Mouse (Mus musculus): ENCODE data around the gene Tbxas1.

Tbxas1 gene

DNA sequence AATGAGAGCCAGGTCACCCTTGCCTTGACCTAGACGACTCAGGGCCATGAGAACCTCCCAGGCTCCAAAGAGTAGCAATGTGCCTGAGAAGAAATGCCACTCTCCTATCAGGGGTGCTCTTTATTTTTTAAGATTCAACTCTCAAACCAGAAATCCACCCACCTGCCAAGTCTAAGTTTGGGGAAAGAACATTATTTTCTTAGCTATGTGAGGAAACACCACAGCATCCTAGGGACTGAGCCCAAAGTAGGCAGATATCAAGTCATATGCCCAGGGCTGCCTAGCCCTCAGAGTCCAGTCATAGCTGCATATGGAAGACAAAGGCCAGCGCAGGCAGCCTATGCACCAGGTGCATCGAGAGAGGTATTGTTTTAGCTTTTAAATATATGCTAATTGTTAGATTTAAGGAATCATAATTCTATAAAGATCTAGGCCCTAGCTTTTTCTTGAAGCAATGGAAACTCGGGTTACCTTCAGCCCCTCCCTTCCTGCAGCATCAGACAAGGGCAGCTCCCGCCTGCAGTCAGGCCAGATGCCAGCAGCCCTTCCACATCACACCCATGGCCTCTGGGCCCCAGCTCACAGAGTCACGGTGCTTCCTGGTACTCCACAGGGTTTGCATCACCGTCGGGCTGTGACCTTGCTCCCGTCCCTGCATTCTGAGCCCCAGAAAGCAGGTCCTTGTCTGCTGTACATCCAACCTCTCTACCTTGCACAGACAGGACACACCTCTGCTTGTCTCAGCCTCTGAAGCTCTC lies 176.8 kb downstream of the Tbxas1 start:
- no peak for DNase-seq (ENCODE audit: low spot score in 2 of 2)

GRCm38 (mm10) chr6:39052636-39053035 lies 177.4 kb downstream of the Tbxas1 start:
- no peak for DNase-seq (ENCODE audit: low spot score in 2 of 2)

- DNase-seq (ENCODE audit: low spot score in 2 of 2): no peak
Measured at GRCm38 (mm10) chr6:39054206-39054864, 179.1 kb downstream of the Tbxas1 start.

DNA sequence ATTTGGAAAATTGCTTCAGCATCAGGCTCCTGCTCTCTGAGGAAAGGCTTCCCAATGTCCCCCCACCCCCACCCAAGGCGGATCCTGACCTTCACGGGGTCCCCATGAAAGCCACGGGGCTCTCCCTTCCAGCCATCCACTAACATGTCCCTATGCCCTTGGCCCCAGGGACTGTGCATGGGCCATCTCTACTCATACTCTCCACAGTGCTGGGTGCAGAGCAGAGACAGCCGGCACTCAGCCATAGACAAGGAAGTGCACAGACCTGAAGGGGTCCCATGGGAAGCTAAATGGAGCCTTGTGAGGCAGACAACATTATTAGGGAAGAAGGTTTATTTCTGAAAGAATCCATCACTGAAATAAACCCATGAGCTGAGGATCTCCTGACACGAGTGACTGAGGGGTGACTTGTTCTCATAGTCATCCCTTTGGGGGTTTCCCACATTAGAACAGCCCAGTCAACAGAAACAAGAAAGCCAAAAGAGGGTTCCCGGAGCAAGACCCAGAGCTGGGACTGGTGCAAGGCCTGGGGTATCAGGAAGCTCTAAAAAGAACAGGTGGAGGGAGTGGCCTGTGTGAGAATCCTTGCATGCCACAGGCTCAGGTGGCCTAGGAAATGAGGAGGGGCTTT lies 179.8 kb downstream of the Tbxas1 start:
- DNase-seq (ENCODE audit: low spot score in 2 of 2): no peak

GRCm38 (mm10) chr6:39055831-39056261 lies 180.6 kb downstream of the Tbxas1 start:
- DNase-seq (ENCODE audit: low spot score in 2 of 2): no peak

GRCm38 (mm10) chr6:39057161-39057560 lies 182.0 kb downstream of the Tbxas1 start:
- no peak for DNase-seq (ENCODE audit: low spot score in 2 of 2)

DNA sequence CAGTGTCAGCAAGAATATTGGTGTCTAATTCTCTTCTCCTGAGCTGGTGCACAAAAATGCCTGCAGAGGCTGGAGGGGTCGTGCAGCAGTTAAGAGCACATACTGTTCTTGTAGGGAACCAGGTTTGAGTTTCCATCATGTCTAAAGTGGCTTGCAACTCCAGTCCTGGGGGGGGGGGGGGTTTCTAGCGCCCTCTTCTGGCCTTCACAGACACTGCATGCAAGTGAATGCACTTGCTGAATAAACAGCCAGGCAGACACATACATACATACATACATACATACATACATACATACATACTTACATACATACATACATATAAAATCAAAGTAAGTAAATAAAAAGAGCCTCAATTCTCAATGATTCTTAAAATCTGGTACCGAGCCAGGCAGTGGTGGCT lies 183.2 kb downstream of the Tbxas1 start:
- no peak for DNase-seq (ENCODE audit: low spot score in 2 of 2)

DNA sequence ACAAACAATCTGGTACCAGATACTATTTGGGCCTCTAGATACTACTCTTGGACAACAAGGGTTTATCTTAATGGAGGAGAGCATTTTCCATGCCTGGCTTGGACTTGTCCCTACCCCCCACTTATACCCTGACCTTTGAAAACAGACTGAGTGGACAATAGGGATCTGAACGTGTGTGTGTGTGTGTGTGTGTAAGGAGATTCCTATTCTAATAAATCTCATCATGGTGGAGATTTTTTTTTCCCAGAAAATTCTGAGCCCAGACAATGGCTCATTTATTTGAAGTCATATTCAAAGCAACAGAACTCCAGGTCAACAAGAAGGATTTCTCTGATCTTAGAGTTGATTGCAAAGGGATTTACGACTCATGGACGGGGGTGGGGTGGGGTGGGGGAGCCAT lies 183.7 kb downstream of the Tbxas1 start:
- DNase-seq (ENCODE audit: low spot score in 2 of 2): no peak

GRCm38 (mm10) chr6:39059547-39060497 lies 184.6 kb downstream of the Tbxas1 start:
- DNase-seq (ENCODE audit: low spot score in 2 of 2): no peak

DNA sequence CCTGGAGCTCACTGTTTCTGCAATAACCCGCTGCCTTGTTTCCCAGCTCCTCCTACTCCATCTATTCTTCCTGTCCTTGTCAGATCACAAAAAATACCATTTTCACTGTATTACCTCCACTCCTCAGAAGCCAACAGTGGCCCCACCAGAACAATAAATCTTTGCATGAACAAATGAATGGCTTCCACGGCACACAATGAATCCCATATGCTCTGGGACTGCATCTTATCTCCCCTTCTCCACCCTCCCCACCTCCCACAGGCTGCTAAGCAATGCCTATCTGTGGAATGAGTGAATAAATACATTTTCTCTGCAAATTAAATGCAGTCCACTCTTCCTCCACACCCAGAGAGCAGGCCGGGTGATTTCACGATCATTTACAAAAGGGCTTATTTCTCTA lies 186.0 kb downstream of the Tbxas1 start:
- no peak for DNase-seq (ENCODE audit: low spot score in 2 of 2)

DNA sequence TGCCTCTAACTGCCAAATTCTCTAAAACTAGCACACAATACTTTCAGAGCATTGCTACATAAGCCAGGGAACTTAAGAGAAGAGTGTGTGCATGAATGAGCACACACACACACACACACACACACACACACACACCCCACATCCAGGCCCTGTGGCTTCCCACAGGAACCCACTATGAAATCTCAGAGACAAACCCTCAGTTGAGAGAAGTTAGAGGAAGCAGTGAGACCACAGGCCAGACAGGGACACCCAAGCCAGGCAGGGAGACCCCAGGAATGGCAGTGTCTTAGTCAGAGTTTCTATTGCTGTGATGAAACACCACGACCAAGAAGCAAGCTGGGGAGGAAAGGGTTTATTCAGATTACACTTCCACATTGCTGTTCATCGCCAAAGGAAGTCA lies 188.3 kb downstream of the Tbxas1 start:
- no peak for DNase-seq (ENCODE audit: low spot score in 2 of 2)

DNA sequence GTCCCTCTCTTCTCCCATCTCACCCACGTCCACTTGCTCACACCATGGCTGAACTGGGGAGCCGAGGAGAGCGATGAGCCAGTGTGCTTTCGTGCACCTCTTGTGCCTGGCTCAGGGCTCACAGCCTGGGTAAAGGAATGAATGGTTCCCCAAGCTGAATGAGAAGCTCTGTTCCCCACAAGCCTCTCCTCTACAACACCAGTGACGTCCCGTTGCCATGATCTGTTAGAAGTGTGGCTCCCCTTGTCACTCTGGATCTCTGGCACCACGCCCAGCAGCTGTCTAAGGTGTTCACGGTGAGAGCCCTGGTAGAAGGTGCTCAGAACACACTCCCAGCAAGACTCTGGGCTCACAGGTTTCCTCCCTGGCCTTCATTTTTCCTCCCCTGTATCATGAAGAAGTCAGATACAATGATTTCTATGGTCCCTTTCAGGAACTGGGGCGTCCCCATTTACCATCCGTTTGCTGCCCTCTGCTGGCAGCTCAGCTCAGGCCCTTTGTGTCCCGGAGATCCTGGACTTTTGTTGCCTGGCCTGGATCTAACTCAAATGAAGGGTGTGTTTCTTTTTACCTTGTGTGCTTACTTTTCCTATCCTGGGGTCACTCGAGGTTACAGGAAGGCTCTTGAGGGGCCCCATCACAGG lies 191.9 kb downstream of the Tbxas1 start:
- peak; percentile 9 to 39 for DNase-seq (ENCODE audit: low spot score in 2 of 2)

DNA sequence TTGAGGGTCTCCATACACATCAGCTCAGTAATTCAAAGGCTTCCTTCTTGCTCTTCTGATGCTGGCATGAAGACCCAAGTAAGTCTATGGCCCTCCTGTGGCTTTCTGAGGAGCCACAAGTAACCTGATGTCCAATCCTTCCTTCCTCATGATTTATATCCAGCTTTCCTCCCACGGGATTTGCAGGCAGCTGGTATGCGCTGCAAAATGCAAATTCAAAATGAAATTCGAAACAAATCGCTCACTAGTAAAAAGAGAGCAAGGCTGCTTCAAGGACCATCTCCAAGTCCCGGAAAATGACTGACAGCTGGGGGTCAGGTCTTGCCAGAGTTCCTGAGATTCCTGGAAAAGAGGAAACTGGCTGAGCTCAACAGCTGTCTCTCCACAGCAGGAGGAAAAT lies 197.5 kb downstream of the Tbxas1 start:
- DNase-seq (ENCODE audit: low spot score in 2 of 2): no peak

DNA sequence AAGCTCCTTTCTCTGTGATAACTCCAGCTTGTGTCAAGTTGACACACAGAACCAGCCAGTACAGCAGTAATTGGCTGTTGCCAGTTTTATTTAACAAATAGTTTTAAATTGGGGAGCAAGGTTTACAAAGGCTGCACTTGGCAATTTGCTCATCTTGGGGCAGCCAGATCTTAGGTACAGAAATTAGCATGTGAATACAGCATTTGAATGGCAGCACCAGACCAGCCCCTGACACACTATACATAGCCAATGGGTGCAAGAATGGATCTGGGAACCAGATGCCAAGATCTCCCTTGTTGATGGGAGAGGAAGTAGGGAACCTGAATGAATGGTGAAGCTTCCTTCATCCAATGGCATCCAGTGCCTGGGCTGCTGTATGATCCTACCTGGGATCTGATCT lies 199.0 kb downstream of the Tbxas1 start:
- no peak for DNase-seq (ENCODE audit: low spot score in 2 of 2)

- no peak for DNase-seq (ENCODE audit: low spot score in 2 of 2)
Measured at GRCm38 (mm10) chr6:39076498-39076897, 201.3 kb downstream of the Tbxas1 start.

DNA sequence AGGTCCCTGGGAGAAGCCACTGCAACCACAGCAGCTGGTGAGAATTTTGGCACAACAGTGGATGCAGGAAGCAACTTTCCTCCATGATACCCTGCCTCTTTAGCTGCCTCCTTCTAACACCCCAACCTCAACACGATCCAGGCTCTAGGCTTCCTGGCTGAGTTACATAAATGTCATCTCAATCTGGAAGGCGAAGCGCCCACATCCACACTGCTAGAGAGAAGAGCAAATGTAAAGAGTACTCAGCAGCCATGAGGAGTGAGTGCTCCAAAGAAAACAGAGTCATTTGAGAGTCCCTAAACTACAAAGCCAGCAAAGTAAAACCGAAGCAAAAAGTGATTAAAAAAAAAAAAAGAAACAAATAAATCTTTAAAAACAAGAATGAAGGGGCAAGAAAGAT lies 229.4 kb downstream of the Tbxas1 start:
- no peak for DNase-seq (ENCODE audit: low spot score in 2 of 2)

DNA sequence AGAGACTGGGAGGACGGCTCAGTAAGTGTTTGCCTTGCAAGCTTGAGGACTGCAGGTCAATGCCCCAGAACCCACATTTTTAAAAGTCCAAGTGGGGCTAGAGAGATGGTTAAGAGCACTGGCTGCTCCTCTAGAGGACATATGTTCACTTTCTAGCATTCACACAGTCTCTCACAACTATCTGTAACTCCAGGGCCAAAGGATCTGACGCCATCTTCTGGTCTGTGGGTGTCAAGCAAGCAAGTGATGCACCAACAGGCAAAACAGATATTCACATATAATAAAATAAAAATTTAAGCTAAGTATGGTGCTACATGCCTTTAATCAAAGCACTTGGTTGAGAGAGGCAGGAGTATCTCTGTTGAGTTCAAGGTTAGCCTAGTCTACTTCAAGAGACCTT lies 231.6 kb downstream of the Tbxas1 start:
- no peak for DNase-seq (ENCODE audit: low spot score in 2 of 2)

DNA sequence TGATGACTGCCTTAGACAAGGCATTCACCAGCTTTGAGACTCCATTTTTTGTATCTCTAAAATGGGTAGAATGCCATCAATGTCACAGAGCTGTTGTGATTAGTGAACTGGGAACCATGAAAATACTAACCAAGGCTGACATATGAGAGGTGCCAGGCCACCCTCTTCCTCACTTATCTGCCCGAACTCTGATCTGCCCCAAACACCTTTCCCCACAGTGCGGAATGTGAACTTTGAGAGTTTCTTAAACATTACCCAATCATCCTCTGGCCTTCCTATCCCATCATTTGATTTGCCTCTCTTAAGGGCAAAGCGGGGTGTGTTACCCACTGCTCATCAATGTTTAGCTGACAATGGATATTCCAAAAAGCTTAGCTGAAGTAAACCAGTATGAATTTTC lies 237.5 kb downstream of the Tbxas1 start:
- DNase-seq (ENCODE audit: low spot score in 2 of 2): no peak

DNA sequence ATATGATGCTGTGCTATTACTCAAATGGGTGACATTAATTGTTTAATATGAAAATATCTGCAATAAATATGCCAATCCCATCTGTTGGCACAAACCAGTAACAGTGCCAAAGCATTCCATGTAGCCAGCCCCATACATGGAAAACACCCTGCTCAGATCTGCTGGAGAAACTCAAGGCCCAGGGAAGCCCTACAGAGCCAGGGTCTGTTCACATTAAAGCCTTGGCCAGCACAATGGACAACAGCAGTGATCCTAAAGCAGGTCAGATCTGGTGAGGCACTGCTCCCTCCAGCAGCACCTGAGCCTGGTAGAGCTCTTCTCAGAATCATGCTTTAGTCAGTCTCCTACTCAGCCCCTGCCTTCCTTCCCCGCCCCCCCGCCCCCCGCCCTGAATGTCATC lies 237.9 kb downstream of the Tbxas1 start:
- no peak for DNase-seq (ENCODE audit: low spot score in 2 of 2)

DNA sequence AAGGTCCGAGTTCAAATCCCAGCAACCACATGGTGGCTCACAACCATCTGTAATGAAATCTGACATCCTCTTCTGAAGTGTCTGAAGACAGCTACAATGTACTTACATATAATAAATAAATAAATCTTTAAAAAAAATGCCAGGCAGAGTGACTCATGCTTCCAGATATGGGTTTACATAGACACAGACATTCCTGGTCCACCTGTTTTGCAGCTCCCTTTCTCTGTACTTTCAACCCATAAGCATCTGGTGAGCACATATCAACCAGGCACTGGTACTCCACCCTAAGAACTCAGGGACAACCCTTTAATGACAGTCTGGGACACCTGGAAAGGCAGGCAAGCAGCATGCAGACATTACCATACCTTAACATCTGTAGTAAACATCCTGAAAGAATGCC lies 240.2 kb downstream of the Tbxas1 start:
- no peak for DNase-seq (ENCODE audit: low spot score in 2 of 2)
